Mouse (Mus musculus) brain, embryonic 14.5 days (tissue): ENCODE data around the gene Fam170b.

Experiments
- CTCF ChIP-seq: fragments of 200-500 bp; IDR thresholded peaks from 2 replicates; pipeline ENCODE4 v1.5.1; 2012; ENCODE audit warnings: inconsistent platforms, mild to moderate bottlenecking, moderate library complexity, borderline replicate concordance; ENCODE audit not compliant: insufficient read depth, insufficient read length; ENCODE audit errors: extremely low read depth
- POLR2A ChIP-seq: fragments of 200-500 bp; IDR thresholded peaks from 2 replicates; pipeline ENCODE4 v1.6.1; 2012; ENCODE audit warnings: mild to moderate bottlenecking, inconsistent platforms, borderline replicate concordance; ENCODE audit not compliant: poor library complexity, insufficient read depth, insufficient read length, severe bottlenecking; ENCODE audit errors: extremely low read depth

DNA sequence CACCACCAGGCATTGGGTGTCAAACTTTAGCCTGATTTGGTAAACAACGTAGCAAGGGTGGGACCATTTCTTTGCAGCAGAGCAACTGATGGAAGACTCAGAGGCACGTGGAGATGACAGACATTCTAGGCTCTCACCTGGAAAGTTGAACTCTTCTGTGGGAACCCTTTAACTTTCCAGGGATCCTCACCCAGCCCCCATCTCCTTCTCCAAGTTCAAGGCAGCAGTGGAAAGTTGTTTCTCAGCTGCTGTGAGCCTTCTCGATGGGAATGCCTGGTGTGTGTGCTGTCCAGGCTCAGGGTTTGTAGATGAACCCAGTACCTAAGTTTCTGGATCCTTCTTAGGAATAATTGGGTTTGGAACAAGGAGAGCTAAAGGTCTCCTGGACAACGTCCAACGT lies 22.5 kb downstream of the Fam170b start:
- TF ChIP-seq POLR2A (no peak), CTCF (no peak)
